Mouse (Mus musculus) layer of hippocampus, adult 9-10 months (tissue): ENCODE measurements at regions not wholly inside any gene's neighbourhood (a gene's known extent, or its start where the extent isn't known, plus 50 kb on each side); places are given as distances from the start of the nearest gene placed in this dataset.

Source experiments
- DNase-seq: peaks from one replicate; pipeline ENCODE4 v3.0.0; 2022; ENCODE audit warnings: low spot score

GRCm38 (mm10) chr13:69182478-69182877 is 183.1 kb upstream of the Adcy2 start:
- DNase-seq, result no peak

DNA sequence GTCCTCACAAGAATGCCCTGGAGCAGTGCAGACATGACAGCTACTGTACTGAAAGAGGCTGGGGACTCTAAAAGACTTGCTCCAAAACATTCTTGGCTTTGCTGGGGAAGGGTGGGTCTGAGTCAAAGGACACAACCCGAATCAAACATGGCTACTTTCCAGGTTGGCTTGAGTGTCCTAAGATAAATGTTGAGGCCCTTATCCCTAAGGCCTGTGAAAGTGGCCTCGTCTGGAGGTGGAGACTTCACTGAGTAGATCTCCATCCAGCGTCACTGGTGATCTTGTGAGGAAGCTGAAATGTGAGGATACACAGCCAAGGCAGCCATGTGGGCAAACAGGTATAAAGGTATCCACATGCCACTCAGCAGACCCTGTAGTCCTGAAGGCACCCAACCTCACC is 191.3 kb upstream of the Adcy2 start:
- no peak for DNase-seq

DNA sequence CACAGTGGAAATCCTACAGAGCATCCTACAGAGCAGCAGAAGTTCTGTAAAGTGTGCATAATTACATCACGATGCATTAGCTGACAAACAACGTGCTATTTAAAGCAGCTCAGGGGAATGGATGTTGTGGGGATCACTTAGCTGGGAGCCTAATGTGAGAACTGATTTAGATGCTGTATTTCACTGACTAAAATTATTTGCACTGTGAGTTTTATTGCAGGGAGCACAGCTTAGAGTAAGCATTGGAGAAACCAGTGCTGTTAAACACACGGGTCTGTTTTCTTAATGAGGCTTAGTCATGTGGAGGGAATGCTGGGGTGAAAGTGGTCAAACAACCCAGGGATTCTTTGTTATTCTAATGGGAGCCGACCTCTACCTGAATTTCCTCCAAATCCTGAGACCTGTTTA is 197.1 kb upstream of the Adcy2 start:
- DNase-seq, result no peak

GRCm38 (mm10) chr13:69207741-69208568 is 208.6 kb upstream of the Adcy2 start:
- no peak for DNase-seq

DNA sequence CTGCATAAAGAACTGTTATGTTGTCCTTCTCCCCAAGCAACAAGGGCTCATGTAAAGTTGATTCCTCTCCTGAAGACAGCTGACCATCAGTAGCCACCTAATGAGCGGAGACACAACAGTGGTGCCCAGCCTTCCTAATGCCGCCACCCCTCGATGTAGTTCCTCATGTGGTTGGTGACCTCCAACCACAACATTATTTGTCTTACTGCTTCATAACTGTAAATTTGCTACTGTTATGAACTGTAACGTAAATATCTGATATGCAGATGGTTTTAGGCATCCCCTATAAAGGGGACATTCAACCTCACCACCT is 209.2 kb upstream of the Adcy2 start:
- no peak for DNase-seq

DNA sequence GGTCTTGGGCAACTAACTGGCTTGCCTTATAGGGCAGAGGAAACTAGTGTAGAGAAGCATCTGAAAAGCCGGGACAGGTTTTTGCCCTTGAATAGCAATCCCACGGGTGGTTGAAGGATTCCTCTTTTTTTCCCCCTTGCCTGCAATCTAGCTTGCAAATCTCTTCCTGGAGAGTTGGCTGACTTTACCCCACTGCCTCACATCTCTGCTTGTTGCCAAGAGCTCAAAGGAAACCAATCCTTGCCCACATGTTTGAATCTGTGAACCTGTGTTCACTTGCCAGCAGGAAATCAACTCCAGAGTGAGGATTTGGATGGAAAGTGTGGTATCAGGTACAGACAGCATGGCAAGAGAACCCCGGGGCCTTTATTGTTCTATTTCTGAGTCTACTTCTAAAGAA is 217.2 kb upstream of the Adcy2 start:
- no peak for DNase-seq

DNA sequence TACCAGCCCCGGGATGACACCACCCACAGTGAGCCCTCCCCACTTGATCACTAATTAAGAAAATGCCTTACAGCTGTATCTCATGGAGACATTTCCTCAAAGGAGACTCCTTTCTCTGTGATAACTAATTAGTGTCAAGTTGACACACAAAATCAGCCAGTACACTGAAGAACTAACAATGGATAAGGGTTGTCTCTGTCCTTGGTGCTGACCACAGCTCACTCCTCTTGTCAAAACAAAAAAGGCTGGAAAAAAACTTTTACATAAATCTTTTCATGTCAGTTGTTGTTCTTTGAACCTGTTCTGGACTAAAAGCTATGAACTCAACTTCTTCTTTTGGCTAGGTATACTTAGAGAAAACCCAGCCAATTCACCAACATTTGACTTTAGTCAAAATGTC is 221.1 kb upstream of the Adcy2 start:
- no peak for DNase-seq

GRCm38 (mm10) chr13:69226538-69226937 is 227.2 kb upstream of the Adcy2 start:
- DNase-seq, result no peak

DNA sequence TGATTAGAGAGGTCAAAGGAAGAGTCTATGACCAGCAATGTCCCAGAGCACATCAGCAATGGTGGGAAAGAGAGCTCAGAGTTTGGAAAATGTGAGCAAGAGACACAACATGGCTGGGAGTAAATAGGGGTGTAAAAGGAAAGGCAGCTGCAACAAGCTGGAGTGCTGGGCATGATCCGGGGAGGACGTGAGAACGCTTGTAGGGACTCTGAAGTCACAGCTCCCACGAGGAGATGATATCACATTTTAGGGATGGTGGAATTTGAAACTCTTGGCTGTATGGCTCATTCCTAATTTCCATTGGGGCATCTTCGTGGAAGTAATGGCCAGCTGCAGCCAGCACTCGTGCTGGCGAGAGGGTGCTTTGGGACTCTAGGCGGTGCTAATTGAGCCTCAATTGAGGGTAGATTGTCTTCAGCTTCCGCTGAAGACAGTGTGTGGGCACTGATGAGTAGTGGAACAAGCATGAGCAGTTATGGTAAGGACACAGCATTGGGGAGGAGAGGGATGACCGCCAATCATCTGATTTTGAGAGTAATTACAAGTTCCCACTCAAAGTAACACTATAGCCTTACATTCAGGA is 231.1 kb upstream of the Adcy2 start:
- no peak for DNase-seq

GRCm38 (mm10) chr13:69236386-69236785 is 237.0 kb upstream of the Adcy2 start:
- peak; percentile 12 for DNase-seq

DNA sequence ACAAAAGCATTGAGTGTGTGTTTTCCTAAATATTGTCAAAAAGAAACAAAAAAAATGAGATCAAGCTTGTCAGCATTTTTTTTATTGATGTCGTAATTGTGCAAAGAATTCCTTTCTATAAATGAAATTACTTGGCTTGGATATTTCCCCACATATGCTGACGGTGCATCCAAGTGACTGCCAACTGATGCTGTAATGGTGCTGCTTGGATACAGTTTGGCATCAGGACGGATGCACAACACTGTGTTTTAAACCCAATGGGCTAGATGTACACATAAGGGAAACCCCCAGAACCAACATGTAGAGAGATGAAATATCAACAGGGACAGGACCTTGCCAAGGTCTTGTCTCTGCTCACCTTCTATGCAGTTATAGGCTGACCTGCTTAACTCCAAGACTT is 238.6 kb upstream of the Adcy2 start:
- no peak for DNase-seq

- no peak for DNase-seq
Measured at GRCm38 (mm10) chr13:69239261-69239915, 240.0 kb upstream of the Adcy2 start.

GRCm38 (mm10) chr13:69242544-69243296 is 243.4 kb upstream of the Adcy2 start:
- DNase-seq, result no peak

DNA sequence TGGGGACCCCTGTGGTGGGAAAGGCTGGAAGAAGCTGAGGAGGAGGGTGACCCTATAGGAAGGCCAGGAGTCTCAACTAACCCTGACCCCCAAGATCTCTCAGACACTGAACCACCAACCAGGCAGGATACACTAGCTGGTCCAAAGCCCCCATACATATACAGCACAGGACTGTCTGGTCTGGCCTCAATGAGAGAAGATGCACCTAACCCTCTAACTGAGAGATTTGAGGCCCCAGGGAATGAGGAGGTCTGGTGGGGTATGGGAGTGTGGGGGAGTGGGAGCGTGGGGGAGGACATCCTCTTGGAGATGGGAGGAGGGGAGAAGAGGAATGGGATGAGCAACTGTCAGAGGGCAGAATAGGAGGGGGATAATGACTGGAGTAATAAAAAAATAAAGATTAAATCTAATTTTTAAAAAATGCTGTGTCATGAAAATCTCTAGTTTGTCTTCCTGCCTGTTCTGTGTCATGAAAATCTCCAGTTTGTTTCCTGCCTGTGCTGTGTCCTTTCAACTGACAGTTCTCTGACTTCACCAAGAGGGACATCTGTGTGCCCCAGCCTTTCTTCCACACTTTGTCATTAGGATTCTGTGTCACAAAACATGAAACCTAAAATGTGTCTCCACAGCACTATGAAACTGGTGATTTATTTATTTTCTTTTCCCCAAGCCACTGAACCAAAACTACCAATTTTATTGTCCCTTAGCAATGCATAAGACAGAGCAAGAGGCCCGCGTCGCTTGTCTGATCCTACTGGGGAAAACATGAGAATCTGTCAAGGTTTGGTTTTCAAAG is 251.2 kb upstream of the Adcy2 start:
- no peak for DNase-seq

- DNase-seq, result no peak
Measured at GRCm38 (mm10) chr13:69251130-69251561, 251.8 kb upstream of the Adcy2 start.

DNA sequence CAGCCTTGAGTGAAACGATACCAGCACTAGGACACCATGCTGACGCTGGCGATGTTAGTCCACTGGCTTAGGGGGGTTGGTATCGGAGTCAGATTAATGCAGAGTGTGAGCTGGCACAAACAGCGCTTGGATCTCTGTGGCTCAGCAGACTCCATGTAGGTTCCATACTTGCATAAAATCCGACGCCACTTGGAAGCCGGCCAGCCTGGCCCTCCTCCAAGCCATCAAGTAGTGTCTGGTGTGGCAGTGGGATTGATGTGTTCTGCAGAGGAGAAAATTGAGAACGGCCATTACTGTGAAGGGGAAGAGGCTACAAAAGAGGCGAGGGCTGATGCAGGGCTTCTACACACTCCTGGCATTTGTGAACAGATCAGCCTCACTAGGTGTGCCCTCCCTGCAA is 253.0 kb upstream of the Adcy2 start:
- no peak for DNase-seq

DNA sequence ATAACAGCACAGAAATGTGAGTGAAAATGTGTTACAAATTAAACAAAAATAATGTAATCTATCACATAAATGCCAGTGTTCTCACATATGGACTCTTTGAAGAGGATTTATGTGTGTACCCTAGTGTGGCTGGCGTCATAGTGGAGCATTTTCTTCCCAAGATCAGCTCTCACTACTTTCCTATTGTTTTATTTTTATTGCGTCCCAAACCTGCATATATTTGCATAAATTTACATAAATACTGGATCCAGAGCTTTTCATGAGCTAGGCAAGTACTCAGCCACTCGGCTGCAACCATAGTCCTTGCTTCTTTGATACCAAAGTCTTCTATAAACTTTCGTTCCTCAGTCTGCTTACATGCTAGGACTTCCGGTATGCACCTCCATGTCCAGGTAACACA is 261.1 kb upstream of the Adcy2 start:
- DNase-seq, result no peak

DNA sequence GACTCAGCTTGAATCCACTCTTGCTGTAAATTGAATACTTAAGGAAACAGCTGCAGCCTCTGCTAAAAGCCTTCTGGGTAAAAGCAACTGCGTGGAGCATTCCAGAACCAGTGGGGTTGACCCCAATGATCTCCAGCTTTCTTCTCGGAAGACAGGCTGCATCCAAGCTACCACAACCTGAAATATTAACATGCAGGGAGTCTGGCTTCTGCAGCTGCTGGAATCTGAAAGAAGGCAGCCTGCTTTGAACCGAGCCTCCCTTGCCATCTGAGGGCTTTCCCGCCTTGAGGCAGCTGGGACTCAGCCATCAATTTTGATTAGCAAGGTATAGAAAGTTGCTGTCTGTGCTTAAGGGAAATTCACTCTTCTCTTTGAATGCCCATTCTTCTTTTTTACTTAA is 261.6 kb upstream of the Adcy2 start:
- no peak for DNase-seq

- no peak for DNase-seq
Measured at GRCm38 (mm10) chr13:69263722-69264121, 264.4 kb upstream of the Adcy2 start.

DNA sequence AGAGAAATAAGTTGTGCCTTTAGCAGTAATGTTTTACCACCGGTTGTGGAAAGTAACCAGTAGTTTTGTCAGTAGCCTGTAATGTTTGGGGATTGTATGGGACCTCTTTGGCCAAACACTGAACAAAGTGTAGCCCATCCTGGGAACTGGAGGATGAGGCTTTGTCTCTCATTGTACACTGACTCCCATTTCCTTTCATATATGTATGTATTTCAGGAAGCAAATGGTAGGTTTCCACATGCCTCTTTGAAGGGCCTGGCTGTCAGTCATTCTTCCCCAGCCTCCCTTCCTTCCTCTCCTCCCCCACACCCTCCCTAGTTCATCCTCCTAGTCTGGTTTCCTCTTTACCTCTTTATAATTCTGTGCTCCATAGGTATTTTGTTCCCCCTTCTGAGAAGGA is 266.7 kb upstream of the Adcy2 start:
- no peak for DNase-seq

DNA sequence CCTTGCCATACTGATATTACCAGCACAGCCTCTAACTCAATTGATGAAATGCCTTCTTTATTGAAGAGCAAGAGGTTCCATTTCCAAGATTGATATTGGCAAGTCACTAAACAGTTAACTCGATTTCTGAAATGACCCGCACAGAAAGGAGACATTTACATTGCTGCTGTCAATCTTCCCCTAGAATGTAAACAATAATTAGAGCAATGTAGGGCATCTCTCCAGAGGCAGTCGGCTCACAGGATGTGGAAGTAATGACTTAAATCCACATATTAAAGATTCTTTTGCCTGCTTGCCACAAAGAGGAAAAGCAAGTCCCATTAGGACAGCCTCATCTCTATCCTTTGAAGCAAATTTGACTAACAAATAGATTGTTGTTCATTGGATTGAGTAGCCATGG is 261.0 kb upstream of the Nsun2 start:
- DNase-seq, result no peak

GRCm38 (mm10) chr13:69279647-69280046 is 253.9 kb upstream of the Nsun2 start:
- no peak for DNase-seq
